Mouse (Mus musculus) adrenal gland, postnatal 25 days (tissue): ENCODE data around the gene Arl9. TPM values are rescaled to one million over a fixed set of nuclear protein-coding genes. Genes with fewer than 3 reads are reported as not detected.
"Not testable (repeated sequence)": the region's sequence is repeated elsewhere in the genome, so short reads cannot be mapped to it uniquely, and the experiment has no call there.

ENCODE experiments used
- DNase-seq: peaks from one replicate; pipeline ENCODE4 v3.0.0; 2021; ENCODE audit warnings: mixed read lengths
- total RNA-seq: library from RNA; stranded (reverse); gene quantifications from 2 replicates; pipeline ENCODE4 v1.2.3, GENCODE M21; 2021

The Arl9 gene
- total RNA-seq, 1 experiment from 2014 or later = 0.67 TPM

GRCm38 (mm10) chr5:77028034-77028433, 24.2 kb downstream of the Arl9 start:
- DNase-seq = no peak

GRCm38 (mm10) chr5:77029735-77030134, 25.9 kb downstream of the Arl9 start:
- DNase-seq = peak; percentile 35

GRCm38 (mm10) chr5:77035101-77035500, 31.2 kb downstream of the Arl9 start:
- DNase-seq = not testable (repeated sequence)

- no peak for DNase-seq
Measured at GRCm38 (mm10) chr5:77038451-77038850, 34.6 kb downstream of the Arl9 start.

GRCm38 (mm10) chr5:77039391-77039790, 35.5 kb downstream of the Arl9 start:
- no peak for DNase-seq

- DNase-seq = no peak
Measured at GRCm38 (mm10) chr5:77044362-77044761, 40.5 kb downstream of the Arl9 start.

GRCm38 (mm10) chr5:77052616-77053015, 48.8 kb downstream of the Arl9 start:
- no peak for DNase-seq

GRCm38 (mm10) chr5:77056881-77057440, 53.1 kb downstream of the Arl9 start:
- no peak for DNase-seq

Other genes starting within 250 kb of the Arl9 start
- gene Aasdh, start 98.5 kb upstream of the Arl9 start, total RNA-seq = 24.0 and 32.1 TPM in 2 replicates
- gene Paics, start 52.7 kb upstream of the Arl9 start, total RNA-seq = 239 and 257 TPM in 2 replicates
- 20.9 and 28.0 TPM in 2 replicates for gene Ppat, start 52.5 kb upstream of the Arl9 start, total RNA-seq
- gene Srp72, start 29.4 kb upstream of the Arl9 start, total RNA-seq = 120 and 150 TPM in 2 replicates
- not detected in 2 replicates for gene Thegl, start 12.0 kb downstream of the Arl9 start, total RNA-seq
- 1.7 and 2.6 TPM in 2 replicates for gene Hopx, start 111.1 kb downstream of the Arl9 start, total RNA-seq
- not detected in 2 replicates for gene Spink2, start 207.4 kb downstream of the Arl9 start, total RNA-seq